Mouse (Mus musculus) MN1 (cell line): ENCODE measurements around the gene Lrrc2.

ENCODE experiments used
- DNase-seq: peaks from one replicate; pipeline ENCODE4 v3.0.0-alpha.2; 2016; ENCODE audit warnings: low spot score

Lrrc2 gene

GRCm38 (mm10) chr9:110951397-110951796, at the start of gene Lrrc2:
Gene Lrrc2, plus strand, starts transcription at chr9:110951545.
- no peak for DNase-seq

GRCm38 (mm10) chr9:110902271-110902670, 49.1 kb upstream of the Lrrc2 start:
- DNase-seq, result peak; percentile 60

- DNase-seq, result no peak
Observed at GRCm38 (mm10) chr9:110907201-110907837, 44.0 kb upstream of the Lrrc2 start.

- DNase-seq, result no peak
Observed at GRCm38 (mm10) chr9:110907838-110908630, 43.3 kb upstream of the Lrrc2 start.

GRCm38 (mm10) chr9:110908631-110909016, 42.7 kb upstream of the Lrrc2 start:
- no peak for DNase-seq

DNA sequence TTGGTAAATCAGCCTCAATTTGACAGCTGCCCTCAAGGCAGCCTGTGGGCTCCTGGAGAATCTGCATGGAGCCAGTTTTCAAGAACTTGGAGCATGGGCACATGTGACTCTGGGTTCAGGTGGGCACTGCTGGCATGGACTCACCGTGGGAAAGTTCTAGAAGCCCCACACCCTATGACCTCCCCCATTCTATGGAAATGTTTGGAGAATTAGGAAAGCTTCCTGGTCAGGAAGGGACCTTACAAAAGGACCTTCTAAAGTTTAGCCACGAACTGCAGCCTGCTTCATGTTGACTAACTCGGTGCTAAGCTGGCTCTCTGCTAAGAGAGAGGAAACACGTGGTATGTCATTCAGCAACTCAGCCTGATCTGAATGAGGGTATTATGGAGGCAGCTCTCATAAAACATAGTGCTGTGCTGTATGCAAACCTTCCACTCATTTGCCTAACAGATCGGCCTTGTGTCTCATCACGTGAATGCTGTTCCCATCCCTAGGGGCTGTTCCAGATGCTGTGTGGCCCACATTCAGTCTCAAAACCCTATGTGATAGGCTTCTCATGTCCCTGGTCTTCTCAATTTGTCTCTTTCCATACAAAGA, 41.9 kb upstream of the Lrrc2 start:
- no peak for DNase-seq

DNA sequence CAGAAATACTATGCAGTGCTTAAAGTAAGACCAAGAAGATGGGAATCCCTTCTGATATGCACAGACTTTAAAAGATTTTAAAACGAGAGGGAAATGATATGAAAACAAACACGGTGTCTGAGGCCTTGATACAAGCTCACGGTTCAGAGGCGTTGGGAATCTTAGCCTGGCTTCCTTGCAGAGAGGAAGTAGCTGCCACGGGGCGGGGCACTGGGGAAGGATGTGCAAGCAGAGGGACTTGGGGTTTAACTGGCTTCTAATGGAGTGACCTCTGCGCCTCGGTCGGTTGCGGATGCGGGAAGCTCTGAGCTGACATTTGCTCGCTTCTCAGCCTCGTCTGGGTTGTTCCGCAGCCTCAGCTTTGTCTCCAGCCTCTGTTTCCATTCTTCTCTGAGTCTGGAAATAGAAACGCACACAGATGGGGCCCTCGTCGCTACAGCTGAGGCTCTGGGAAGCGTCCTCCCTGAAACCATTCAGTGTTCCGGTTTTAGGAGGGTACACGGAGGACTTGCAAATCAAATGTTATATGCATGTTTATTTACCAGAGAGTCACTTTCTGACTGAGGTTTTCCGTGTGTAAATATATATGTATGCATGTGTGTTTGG, 36.6 kb upstream of the Lrrc2 start:
- no peak for DNase-seq

DNA sequence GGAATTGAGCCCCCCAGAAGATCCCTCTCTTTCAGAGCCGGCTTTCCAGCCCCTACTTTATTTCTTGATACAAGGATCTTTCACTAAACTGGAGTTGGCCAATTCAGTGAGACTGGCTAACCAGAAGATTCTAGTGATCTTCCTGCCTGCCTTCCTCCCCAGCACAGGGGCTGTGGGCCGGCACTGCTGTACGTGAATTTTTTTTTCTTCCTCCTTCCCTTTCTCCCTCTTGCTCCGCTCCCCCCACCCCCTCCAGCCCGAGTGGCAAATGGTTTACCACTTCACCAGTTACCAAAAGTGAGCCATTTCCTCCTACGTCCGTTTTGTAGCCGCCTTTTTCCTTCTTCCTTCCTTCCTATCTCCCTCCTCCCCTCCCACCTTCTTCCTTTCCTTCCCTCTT, 35.9 kb upstream of the Lrrc2 start:
- DNase-seq, result no peak

- no peak for DNase-seq
Observed at GRCm38 (mm10) chr9:110916786-110917185, 34.6 kb upstream of the Lrrc2 start, which contains the start of gene Fam240a. Gene Fam240a, minus strand, starts transcription at chr9:110916861.

DNA sequence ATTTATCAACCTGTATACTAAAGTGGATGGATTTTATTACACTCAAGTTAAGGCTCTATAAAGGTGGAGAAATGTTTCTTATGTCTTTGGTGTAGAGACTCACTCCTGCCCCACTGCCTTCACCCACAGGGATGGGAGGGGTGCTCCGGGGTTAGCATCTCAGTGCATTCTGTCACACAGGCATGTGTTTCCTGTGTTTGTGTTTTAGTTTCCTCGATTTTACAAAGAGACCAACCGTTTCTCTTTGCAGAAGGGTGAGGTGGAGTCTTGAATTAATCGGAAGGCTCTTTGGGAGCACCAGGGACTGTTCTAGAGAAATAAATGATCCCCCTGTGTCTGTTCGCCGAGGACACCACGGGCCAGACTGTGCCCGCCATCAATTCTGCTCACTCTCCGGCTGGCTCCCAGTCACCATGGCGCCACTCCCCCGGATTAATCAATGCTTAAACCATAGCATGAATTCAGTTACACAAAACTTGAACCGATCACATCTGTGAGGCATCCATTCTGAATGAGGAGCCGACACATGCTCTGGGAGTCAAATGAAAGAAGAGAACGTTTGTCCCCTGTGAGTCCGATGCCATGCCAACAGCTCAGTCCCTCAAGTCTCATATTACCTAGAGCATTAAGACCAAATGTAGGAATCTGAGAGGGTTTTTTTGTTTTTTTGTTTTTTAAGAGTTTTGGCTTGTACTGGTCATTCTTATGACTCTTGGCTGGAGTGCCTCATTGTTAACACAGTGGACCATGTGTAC, 30.5 kb upstream of the Lrrc2 start:
- DNase-seq, result no peak

DNA sequence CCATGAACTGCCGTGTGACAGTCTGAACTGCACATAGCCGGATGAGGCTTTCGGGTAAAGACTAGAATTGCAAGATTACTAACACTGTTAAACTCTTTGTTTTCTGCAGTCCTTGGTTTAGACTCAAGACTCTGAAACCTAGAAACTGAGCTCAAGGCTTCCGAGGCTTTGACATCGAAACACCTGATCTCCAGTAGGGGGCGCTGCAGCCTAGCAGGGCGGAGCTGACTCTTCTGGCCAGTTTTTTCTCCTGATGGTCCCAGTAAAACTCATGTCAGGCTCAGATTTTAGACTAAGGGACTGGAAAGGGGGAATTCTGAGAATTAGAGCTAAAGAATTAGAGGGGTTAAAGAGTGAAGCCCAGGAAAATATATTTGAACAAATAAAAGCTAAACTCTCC, 28.6 kb upstream of the Lrrc2 start:
- peak; percentile 72 for DNase-seq

DNA sequence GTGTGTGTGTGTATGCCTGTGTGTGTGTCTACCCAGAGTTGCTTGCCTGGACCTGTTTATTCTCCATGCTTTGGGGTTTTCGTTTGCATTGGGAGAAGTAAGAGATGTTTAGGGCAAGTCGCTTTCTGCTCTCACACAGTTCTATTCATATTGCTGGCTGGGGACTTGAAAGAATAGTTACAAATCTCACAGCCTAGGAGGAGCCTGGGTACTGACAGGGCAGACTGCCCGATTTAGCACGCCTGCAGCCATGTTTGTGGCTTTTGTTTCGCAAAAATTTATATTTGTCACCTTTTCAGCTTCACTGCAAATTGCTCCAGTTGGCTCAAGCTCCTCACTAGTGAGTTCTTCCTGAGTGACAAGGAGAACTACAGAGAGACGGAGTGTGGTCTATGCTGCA, 19.8 kb upstream of the Lrrc2 start:
- DNase-seq, result no peak

- no peak for DNase-seq
Observed at GRCm38 (mm10) chr9:110933850-110934437, 17.4 kb upstream of the Lrrc2 start.

GRCm38 (mm10) chr9:110935941-110936340, 15.4 kb upstream of the Lrrc2 start:
- DNase-seq, result no peak

DNA sequence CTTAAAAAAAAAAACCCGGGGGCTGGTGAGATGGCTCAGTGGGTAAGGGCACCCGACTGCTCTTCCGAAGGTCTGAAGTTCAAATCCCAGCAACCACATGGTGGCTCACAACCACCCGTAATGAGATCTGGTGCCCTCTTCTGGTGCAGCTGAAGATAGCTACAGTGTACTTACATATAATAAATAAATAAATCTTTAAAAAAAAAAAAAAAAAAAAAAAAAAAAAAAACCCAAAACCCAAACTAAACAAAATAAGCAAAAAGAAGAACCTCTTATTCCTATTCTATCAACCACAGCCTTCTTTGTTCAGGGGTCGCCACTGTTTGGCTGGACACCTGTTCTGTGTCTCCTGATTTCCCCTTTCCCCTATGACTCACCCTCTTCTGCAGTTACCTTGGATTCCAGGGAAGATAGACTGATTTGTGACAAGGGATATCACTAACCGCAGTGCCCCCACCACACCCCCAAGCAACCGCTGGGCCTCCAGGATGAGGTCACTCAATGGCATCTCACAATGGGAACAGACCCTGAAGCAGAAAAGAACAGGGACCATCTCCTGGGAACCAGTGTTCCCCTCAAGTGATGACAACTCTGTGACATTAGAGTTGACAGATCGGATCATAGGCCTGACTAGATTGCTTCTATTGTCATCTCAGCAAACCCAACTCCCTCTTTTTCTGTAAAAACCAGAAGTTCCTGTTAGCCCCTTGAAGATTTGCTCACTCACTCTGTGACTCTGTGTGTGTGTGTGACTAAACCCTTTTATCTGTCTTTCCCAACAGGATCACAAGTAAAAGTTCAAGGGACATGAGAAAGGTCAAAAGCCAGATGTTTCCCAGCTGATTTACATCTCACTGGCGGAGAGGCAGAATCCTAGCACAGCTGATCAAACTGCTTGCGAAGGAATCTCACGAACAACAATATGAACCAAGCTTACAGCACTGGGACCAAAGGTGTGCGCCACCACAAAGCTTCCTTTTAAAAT, 13.5 kb upstream of the Lrrc2 start:
- DNase-seq, result no peak

DNA sequence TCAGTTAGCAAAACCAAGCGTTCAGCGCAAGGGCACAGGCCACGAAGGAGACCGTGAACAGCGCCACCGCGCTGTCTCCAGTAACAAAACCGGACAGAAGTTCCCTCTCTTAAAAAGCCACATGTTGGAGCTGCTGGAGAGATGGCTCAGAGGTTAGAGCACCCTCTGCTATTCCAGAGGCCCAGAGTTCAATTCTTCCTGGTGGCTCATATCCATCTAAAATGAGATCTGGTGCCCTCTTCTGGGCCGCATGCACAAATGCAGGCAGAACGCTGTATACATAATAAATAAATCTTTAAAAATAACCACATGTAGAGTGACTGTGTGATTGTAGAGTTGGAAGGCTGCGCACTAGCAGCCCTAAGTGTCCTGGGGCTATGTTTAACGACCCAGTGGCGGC, 7.1 kb upstream of the Lrrc2 start:
- no peak for DNase-seq

GRCm38 (mm10) chr9:110945343-110945742, 6.0 kb upstream of the Lrrc2 start:
- no peak for DNase-seq

- DNase-seq, result no peak
Observed at GRCm38 (mm10) chr9:110945926-110946325, 5.4 kb upstream of the Lrrc2 start, which contains the start of gene Tdgf1. Gene Tdgf1, minus strand, starts transcription at chr9:110946158.

GRCm38 (mm10) chr9:110946548-110947044, 4.7 kb upstream of the Lrrc2 start:
- no peak for DNase-seq

DNA sequence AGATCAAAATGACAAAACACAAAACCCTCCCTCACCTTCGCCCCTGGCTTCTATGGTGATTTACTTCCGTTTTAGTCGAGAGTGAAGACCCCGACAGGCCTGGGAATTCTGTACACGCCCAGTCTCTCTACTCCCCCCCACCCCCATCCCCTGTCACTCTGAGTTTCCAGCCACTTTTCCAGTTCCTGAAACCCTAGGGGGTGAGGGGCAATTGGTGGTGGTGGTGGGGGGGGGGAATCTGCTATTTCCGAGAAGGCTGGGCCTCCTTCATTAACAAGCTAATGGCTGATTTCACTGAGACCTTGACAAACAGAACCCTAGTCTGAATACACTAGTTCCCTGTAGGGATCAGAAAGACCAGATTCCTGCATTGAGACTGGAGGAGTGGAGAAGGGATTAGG, 4.1 kb upstream of the Lrrc2 start:
- DNase-seq, result no peak
